Mouse (Mus musculus) olfactory bulb, adult 2 months (tissue): Measurements from ENCODE around the gene Sgpp1. TPM values are rescaled to one million over a fixed set of nuclear protein-coding genes. Genes with fewer than 3 reads are reported as not detected.
"Not testable (repeated sequence)": the region's sequence is repeated elsewhere in the genome, so short reads cannot be mapped to it uniquely, and the experiment has no call there.

Experiments
- H3K27ac ChIP-seq: fragments of 200-500 bp; 2 replicates; pipeline ENCODE4 v1.5.1; 2012; ENCODE audit warnings: low read depth, low read length; ENCODE audit not compliant: insufficient read depth
- H3K4me1 ChIP-seq: fragments of 200-500 bp; 2 replicates; pipeline ENCODE4 v1.6.1; 2012; ENCODE audit warnings: low read length; ENCODE audit not compliant: control insufficient read depth, insufficient read depth
- H3K4me3 ChIP-seq: fragments of 200-500 bp; 2 replicates; pipeline ENCODE4 v1.5.1; 2012; ENCODE audit warnings: mild to moderate bottlenecking, low read depth, low read length, moderate library complexity; ENCODE audit not compliant: insufficient read depth
- CTCF ChIP-seq: fragments of 200-500 bp; IDR thresholded peaks from 2 replicates; pipeline ENCODE4 v1.5.1; 2012; ENCODE audit warnings: low read depth, mild to moderate bottlenecking, low read length, moderate library complexity; ENCODE audit not compliant: insufficient read depth
- POLR2A ChIP-seq: fragments of 200-500 bp; IDR thresholded peaks from 2 replicates; pipeline ENCODE4 v1.6.1; 2012; ENCODE audit warnings: mild to moderate bottlenecking, low read depth, low read length, moderate library complexity; ENCODE audit not compliant: insufficient read depth
- WGBS: fragments of 180-500 bp; shearing (Covaris S2); methylation state at CpG from one replicate; pipeline ENCODE4 v1.1.7; 2018; 5-methylcytosine and 5-hydroxymethylcytosine counted together
- polyA plus RNA-seq: library from polyadenylated mRNA; stranded (reverse); fragments of >200 nt; gene quantifications from 2 replicates; pipeline ENCODE4 v1.2.4, GENCODE M21; 2012; ENCODE audit warnings: low replicate concordance; ENCODE audit not compliant: missing spikeins, insufficient read depth, insufficient read length

The Sgpp1 gene
- polyA plus RNA-seq, 1 experiment, result not detected

DNA sequence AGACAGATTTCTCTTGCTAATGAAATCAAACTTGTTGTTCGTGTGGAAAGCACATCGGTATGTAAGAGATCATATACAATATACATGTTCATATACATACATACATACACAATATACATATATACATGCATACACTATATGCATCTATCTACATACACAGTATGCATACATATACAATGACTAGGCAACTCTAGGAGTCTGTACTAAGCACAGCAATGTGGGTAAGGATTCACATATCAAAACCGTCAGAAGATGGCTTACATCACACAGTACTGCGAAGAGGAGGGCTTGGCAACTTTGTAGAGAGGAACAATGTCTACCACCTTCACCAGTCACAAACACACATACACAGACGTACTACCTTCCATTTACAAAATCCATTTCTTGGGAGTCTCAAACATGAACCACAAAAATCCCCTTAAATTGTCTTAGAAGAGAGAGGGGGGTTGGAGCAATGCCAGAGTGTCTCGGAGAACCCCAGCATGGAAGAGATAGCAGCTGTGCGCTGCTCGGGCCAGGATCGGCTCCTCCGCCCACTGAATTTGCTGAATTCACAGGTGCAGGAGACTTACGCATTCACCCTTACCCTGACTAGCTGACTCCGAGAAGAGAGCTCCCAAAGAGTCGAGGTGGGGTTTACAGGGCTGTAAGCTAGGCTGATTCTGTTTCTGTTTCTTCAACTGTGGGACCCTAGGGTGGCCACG lies 10.8 kb downstream of the Sgpp1 start:
- WGBS, result 57% methylated on average over 14 of the region's 14 CpGs
- peak overlapping the region; percentile 6; the same call in 1 of the 2 replicates for H3K27ac ChIP-seq
- no peak overlapping the region for H3K4me3 ChIP-seq
- TF ChIP-seq CTCF, result no peak
- no peak for TF ChIP-seq POLR2A
- peaks cover 14% of the 10 kb centered on the region for H3K4me1 ChIP-seq

DNA sequence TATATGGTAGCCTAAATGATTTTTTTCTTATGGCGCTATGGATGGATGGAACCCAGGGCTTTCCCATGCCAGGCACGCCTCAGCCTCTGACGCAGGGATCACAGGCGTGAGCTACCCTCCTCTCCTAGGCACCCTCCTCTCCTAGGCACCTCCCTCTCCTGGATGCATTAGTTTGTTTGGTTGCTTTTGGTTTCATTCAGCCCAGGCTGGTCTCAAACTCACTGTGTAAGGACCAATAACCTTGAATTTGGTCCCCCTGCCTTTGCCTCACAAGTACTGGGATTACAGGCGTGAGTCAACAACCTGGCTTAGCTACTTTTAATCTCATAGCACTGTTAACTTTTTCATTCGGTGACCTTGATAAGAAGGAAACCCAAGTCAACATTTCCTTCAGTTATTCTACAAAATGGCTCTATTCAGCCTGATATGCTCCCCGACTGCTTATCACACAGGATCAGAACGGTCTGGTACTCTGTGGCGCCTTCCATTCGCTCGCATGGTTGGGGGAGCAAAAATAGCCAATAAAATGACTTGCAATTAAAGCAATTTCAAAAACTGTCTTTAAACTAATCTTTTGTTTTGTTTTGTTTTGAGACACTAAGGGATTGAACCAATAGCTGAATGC lies 11.6 kb downstream of the Sgpp1 start:
- Histone ChIP-seq H3K4me3 (no peak overlapping the region), H3K4me1 (peaks cover 14% of the 10 kb centered on the region), H3K27ac (no peak overlapping the region)
- WGBS, result 75% methylated on average over 11 of the region's 11 CpGs
- TF ChIP-seq POLR2A (no peak), CTCF (no peak)

DNA sequence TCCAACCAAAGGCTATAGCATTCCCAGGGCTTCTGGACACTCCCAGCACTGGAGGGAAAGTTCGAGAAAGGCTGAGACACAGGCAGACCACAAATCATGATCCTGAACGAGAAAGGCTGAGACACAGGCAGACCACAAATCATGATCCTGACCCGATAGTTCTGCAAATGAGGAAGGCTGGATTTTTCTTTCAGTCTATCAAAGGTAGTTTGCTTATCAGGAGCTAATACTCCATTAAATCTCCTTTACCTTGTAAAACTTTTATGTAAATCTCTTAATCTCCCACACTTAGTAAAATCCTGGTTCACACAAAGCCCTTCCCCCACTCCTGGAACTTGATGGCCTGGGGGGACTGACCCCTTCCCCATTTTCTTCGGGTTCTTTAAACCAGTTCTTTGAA lies 13.6 kb downstream of the Sgpp1 start:
- no peak overlapping the region for H3K4me3 ChIP-seq
- TF ChIP-seq CTCF (no peak), POLR2A (no peak)

DNA sequence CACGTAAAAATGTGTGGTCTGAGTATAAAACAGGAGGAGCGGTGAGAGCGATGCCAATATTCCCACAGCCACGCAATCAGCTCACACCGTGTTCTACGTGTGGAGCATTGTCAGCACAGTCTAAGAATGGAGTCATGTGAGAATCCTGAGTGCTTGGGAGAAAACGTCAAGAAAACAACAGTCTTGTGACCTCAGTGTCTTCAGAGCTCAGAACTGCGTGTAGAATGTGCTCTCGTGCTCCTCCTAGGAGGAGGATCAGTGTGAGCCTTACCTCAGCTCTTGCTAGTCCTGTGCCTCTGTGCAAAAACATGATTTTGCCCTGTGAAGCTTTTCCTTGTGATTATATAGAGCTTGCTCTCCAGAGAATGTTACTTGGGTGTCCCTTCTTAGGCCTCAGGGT lies 14.5 kb downstream of the Sgpp1 start:
- Histone ChIP-seq H3K4me3 (no peak overlapping the region), H3K27ac (no peak overlapping the region), H3K4me1 (peaks cover 12% of the 10 kb centered on the region)
- no peak for TF ChIP-seq POLR2A
- 70% methylated on average over 9 of the region's 9 CpGs for WGBS

More for the DNA sequence above, 13.6 kb downstream of the Sgpp1 start:
- 48% methylated on average over 4 of the region's 4 CpGs for WGBS
- Histone ChIP-seq H3K27ac (no peak overlapping the region), H3K4me1 (peaks cover 12% of the 10 kb centered on the region)

DNA sequence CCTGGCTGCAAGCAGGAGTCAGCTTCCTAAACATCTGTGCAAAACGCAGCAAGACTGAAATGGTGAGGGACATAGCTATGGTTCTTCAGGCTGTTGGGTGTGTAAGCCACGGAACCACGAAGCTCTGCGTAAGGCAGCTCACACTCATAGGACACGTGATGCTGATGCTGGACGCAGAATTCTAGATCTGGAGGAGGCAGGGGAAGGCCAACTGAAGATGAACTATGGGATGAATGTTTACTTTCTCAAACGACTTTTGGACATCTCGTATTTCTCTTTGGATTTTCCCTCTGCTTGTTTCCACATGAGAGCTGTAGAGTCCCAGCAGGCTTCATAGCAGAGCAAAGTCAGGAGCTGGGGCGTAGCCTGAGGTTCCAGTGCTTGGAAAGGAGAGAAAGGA lies 21.9 kb downstream of the Sgpp1 start:
- 90% methylated on average over 9 of the region's 9 CpGs for WGBS
- H3K4me3 ChIP-seq, result no peak overlapping the region
- H3K27ac ChIP-seq, result no peak overlapping the region
- H3K4me1 ChIP-seq, result no peaks in the 10 kb centered on the region
- TF ChIP-seq CTCF (no peak), POLR2A (no peak)

DNA sequence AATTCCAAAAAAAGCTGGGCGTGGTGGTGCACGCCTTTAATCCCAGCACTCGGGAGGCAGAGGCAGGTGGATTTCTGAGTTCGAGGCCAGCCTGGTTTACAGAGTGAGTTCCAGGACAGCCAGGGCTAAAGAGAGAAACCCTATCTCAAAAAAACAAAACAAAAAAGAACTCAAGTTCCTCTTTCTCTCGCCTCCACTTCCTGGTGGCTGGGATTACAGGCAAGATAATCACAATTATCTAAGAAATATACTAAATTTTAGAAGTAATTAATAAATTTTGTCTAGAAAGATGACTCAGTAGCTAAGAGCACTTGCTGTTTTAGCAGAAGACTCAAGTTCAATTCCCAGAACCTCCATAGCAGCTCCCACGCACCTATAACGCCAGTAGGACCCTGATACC lies 22.6 kb downstream of the Sgpp1 start:
- 95% methylated on average over 7 of the region's 7 CpGs for WGBS
- H3K4me3 ChIP-seq, H3K27ac ChIP-seq, H3K4me1 ChIP-seq: not testable (repeated sequence)

DNA sequence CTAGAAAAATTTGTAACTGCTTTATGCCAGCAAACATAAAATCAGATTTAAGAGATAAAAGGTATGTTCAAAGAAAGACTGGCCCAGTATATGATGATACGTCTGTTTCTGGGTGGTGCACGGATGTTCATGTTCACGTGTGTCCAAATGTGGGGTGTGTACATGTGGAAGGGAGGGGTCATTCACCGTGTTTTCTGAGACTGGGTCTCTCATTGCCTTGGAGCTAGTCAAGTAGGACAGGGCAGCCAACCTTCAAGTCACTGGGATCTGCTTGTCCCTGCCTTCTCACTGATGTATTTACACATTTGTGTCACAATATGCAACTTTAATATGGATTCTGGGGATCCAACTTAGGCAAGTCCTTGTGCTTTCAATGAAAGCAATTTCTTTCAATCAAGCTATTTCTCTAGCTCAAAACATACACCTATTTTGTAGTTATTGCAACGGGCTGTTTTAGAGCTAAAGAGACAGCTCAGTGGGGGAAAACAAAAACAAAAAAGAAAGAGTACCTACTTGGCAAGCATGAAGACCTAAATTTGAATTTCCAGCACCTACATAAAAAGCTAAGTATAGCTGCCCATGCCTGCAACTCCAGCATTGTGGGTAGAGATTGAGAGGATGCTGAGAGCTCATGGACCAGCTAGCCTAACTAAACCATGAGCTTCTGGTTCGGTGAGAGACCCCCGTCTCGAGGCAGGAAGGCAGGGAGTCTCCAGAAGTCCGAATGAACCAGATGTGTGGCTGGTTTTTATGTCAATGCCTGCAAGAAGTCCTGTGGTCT lies 24.7 kb downstream of the Sgpp1 start:
- H3K27ac ChIP-seq, result no peak overlapping the region
- WGBS, result 91% methylated on average over 9 of the region's 9 CpGs
- TF ChIP-seq CTCF, result no peak
- TF ChIP-seq POLR2A, result no peak
- H3K4me1 ChIP-seq, result no peaks in the 10 kb centered on the region
- no peak overlapping the region for H3K4me3 ChIP-seq

DNA sequence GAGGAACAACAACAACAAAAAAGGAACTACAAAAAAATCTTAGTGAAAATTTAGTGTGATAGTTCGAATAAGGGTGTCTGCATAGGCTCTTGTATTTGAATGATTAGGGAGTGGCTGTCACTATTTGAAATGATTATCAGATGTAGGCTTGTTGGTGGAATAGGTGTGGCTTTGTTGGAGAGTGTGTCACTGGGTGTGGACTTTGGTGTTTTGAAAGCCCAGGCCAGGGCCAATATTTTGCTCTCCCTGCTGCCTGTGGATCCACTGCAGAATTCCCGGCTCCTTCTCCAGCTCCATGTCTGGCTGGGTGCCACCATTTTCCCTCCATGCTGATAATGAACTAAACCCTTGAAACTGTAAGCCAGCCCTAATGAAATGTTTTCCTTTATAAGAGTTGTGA lies 26.0 kb downstream of the Sgpp1 start:
- WGBS, result 71% methylated on average over 2 of the region's 2 CpGs
- TF ChIP-seq POLR2A (no peak), CTCF (no peak)
- H3K4me3 ChIP-seq, result no peak overlapping the region
- H3K27ac ChIP-seq, result no peak overlapping the region
- no peaks in the 10 kb centered on the region for H3K4me1 ChIP-seq

DNA sequence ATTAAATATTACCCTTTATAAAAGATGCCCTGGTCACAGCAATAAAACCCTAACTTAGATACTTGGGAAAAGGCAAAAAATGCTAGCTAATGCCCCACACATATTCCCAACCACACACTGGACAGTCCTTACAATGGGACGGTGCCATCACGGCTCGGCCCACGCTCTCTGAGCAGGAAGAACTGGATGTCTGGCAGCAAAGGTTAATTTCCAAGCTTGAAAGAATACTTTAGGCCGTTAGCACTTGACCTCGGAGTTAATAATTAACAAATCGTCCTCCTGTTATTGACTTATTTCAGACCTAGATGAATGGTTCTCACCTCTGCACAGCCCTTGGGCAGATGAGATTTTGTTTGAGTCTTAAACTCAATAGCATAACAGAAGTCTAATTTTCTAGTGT lies 28.9 kb downstream of the Sgpp1 start:
- H3K4me3 ChIP-seq, result no peak overlapping the region
- H3K4me1 ChIP-seq, result peaks cover 4% of the 10 kb centered on the region; the same call in 1 of the 2 replicates
- WGBS, result 94% methylated on average over 7 of the region's 7 CpGs
- TF ChIP-seq POLR2A (no peak), CTCF (no peak)
- H3K27ac ChIP-seq, result no peak overlapping the region
